Mouse (Mus musculus): ENCODE results near the gene Daam2.

- TF ChIP-seq CTCF (IDR thresholded peaks at IDR 0.05; ENCODE audit: control insufficient read depth, insufficient read depth, insufficient read length) (no peak), MAX (IDR thresholded peaks at IDR 0.05) (no peak), USF1 (IDR thresholded peaks at IDR 0.05; ENCODE audit: low read depth) (no peak), CEBPB (IDR thresholded peaks at IDR 0.05; ENCODE audit: low read depth) (no peak)
Observed at GRCm38 (mm10) chr17:49607351-49608027, 43.3 kb upstream of the Daam2 start.

Data from C2C12 (cell line).